46 mouse cellular contexts compared by ENCODE assay signal in genomic region chrX:139722350-139722749, GRCm38 (mm10). TPM values are rescaled to one million over a fixed set of nuclear protein-coding genes. Genes with fewer than 3 reads are reported as not detected.
"Had no signal": no experiment of that assay in that cellular context is flagged by ENCODE, and none has a peak within 500 bp of the region (broad histone marks: within the 10 kb centered on the region; RNA-seq: fewer than 3 reads in every experiment).

No protein-coding gene starts in this region.

- H3K27me3 ChIP-seq: limb, embryonic 13.5 days; liver, embryonic 12.5 days; liver, embryonic 13.5 days; liver, embryonic 15.5 days; lung, embryonic 15.5 days; megakaryocyte, embryonic 14.5 days had no signal

- H3K9me3 ChIP-seq: limb, embryonic 10.5 days; limb, embryonic 12.5 days; limb, embryonic 13.5 days; limb, embryonic 15.5 days; liver, embryonic 12.5 days; liver, embryonic 13.5 days; liver, embryonic 15.5 days; lung, embryonic 15.5 days; megakaryocyte, embryonic 14.5 days; midbrain, embryonic 10.5 days; midbrain, embryonic 12.5 days; midbrain, embryonic 13.5 days; midbrain, embryonic 15.5 days had no signal

- DNase-seq: left cerebral cortex, postnatal 4 days; liver; liver, embryonic 13.5 days; liver, postnatal 0 days; lung, adult 18-20 months; lung, adult 2 months; lung, embryonic 14.5 days; lung, postnatal 10 days; lung, postnatal 14 days; lung, postnatal 36 days; lung, postnatal 4 days; midbrain, embryonic 14.5 days had no signal

- H3K4me1 ChIP-seq: limb, embryonic 10.5 days; limb, embryonic 12.5 days; limb, embryonic 13.5 days; limb, embryonic 15.5 days; liver, embryonic 12.5 days; liver, embryonic 13.5 days; liver, embryonic 15.5 days; lung, embryonic 15.5 days; megakaryocyte, embryonic 14.5 days; midbrain, embryonic 10.5 days; midbrain, embryonic 12.5 days; midbrain, embryonic 13.5 days; midbrain, embryonic 15.5 days had no signal

- H3K4me2 ChIP-seq: limb, embryonic 12.5 days; limb, embryonic 13.5 days; limb, embryonic 15.5 days; liver, embryonic 11.5 days; liver, embryonic 12.5 days; liver, embryonic 13.5 days; liver, embryonic 15.5 days; lung, embryonic 14.5 days; lung, embryonic 15.5 days; midbrain, embryonic 11.5 days; midbrain, embryonic 12.5 days; midbrain, embryonic 13.5 days; midbrain, embryonic 15.5 days had no signal

- H3K9ac ChIP-seq: limb, embryonic 12.5 days; limb, embryonic 13.5 days; limb, embryonic 15.5 days; liver, embryonic 12.5 days; liver, embryonic 13.5 days; liver, embryonic 14.5 days; liver, embryonic 15.5 days; liver, postnatal 0 days; lung, embryonic 14.5 days; lung, embryonic 15.5 days; midbrain, embryonic 12.5 days; midbrain, embryonic 13.5 days; midbrain, embryonic 15.5 days had no signal

- H3K4me3 ChIP-seq: limb, embryonic 10.5 days; limb, embryonic 12.5 days; limb, embryonic 13.5 days; limb, embryonic 15.5 days; liver, embryonic 12.5 days; liver, embryonic 13.5 days; liver, embryonic 15.5 days; lung, embryonic 15.5 days; megakaryocyte, embryonic 14.5 days; midbrain, embryonic 10.5 days; midbrain, embryonic 12.5 days; midbrain, embryonic 13.5 days; midbrain, embryonic 15.5 days; myocyte had no signal

- H3K27ac ChIP-seq: limb, embryonic 10.5 days; limb, embryonic 12.5 days; limb, embryonic 13.5 days; limb, embryonic 15.5 days; liver, embryonic 12.5 days; liver, embryonic 13.5 days; liver, embryonic 14.5 days; liver, embryonic 15.5 days; lung, embryonic 15.5 days; macrophage; midbrain, embryonic 10.5 days; midbrain, embryonic 12.5 days; midbrain, embryonic 13.5 days; midbrain, embryonic 15.5 days had no signal

- H3K36me3 ChIP-seq: limb, embryonic 10.5 days; limb, embryonic 12.5 days; limb, embryonic 13.5 days; limb, embryonic 15.5 days; liver, embryonic 13.5 days; liver, embryonic 15.5 days; lung, embryonic 15.5 days; midbrain, embryonic 10.5 days; midbrain, embryonic 12.5 days; midbrain, embryonic 13.5 days; midbrain, embryonic 15.5 days had no signal

RNA-seq across cellular contexts. Expression of gene Gm15013, which starts 8.1 kb away (rescaled TPM):
- total RNA-seq: left cerebral cortex, adult 8-10 months; left cerebral cortex, postnatal 10 days; left cerebral cortex, postnatal 14 days; left cerebral cortex, postnatal 25 days; left cerebral cortex, postnatal 36 days; left cerebral cortex, postnatal 4 days; liver, adult 2 months; megakaryocyte-erythroid progenitor cell, adult 5-6 weeks; midbrain, postnatal 0 days had no signal
- polyA plus RNA-seq: limb, embryonic 11.5 days; limb, embryonic 15.5 days; liver, adult 2 months; liver, embryonic 11.5 days; liver, embryonic 13.5 days; liver, embryonic 14.5 days; liver, embryonic 15.5 days; liver, embryonic 16.5 days; lung, adult 2 months; lung, embryonic 15.5 days; macrophage; midbrain, embryonic 13.5 days; midbrain, embryonic 14.5 days; midbrain, embryonic 15.5 days; midbrain, embryonic 16.5 days; midbrain, postnatal 0 days; neural tube, embryonic 11.5 days had no signal

RNA-seq across cellular contexts. Expression of gene Ripply1, which starts 59.8 kb away (rescaled TPM):
- total RNA-seq: left cerebral cortex, adult 8-10 months; left cerebral cortex, postnatal 10 days; left cerebral cortex, postnatal 14 days; left cerebral cortex, postnatal 25 days; left cerebral cortex, postnatal 36 days; left cerebral cortex, postnatal 4 days; megakaryocyte progenitor cell, adult 5-6 weeks; megakaryocyte, adult 5-6 weeks; megakaryocyte-erythroid progenitor cell, adult 5-6 weeks; midbrain, postnatal 0 days; monocyte, adult 5-6 weeks had no signal
- polyA plus RNA-seq: limb, embryonic 10.5 days; limb, embryonic 11.5 days; limb, embryonic 12.5 days; liver, embryonic 11.5 days; liver, embryonic 12.5 days; liver, embryonic 13.5 days; liver, embryonic 15.5 days; liver, embryonic 16.5 days; liver, postnatal 0 days; lung, embryonic 14.5 days; lung, embryonic 15.5 days; lung, embryonic 16.5 days; lung, postnatal 0 days; macrophage; midbrain, embryonic 14.5 days; midbrain, embryonic 15.5 days; midbrain, postnatal 0 days; neural tube, embryonic 11.5 days had no signal
